Mouse (Mus musculus): Measurements from ENCODE around the gene Nfkbia.

DNA sequence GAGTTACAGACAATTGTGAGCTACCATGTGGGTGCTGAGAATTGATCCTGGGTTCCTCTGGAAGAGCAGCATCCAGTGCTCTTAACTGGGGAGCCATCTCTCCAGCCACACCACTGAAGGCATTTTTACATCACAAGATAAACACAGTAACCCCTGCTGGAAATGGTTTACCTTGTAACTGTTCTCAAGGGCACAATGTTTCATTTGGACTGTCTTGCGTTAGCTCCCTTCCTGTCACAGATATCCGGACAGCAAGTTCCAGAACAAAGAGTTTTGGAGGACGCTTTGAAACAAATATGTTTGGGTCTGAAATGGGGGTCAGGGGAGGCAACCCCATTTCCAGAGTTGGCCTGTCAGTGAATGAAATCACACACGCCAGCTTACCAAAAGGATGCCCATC lies 46.9 kb downstream of the Nfkbia start:
- TF ChIP-seq E2F4 (IDR thresholded peaks at IDR 0.05; ENCODE audit: borderline replicate concordance, low read depth, low read length) (no peak), MAX (IDR thresholded peaks at IDR 0.05; ENCODE audit: low read length) (no peak), SIN3A (IDR thresholded peaks at IDR 0.05; ENCODE audit: low read length) (no peak), TAL1 (IDR thresholded peaks at IDR 0.05; ENCODE audit: low read length) (no peak), MAZ (IDR thresholded peaks at IDR 0.05; ENCODE audit: low read depth, low read length) (no peak), CTCF (IDR thresholded peaks at IDR 0.05 in 2 of 3, conservative IDR thresholded peaks at IDR 0.05 in 1 of 3; ENCODE audit: control insufficient read depth in 1 of 3, insufficient read depth in 1 of 3, low read depth in 2 of 3, low read length in 3 of 3, poor library complexity in 1 of 3, severe bottlenecking in 1 of 3) (no peak), GATA1 (IDR thresholded peaks at IDR 0.05; ENCODE audit: low read depth, low read length) (no peak), UBTF (IDR thresholded peaks at IDR 0.05; ENCODE audit: borderline replicate concordance, insufficient read depth, low read depth, low read length) (no peak), EP300 (IDR thresholded peaks at IDR 0.05; ENCODE audit: low read depth in 1 of 2, low read length in 2 of 2) (no peak), MXI1 (IDR thresholded peaks at IDR 0.05; ENCODE audit: low read depth, low read length) (no peak), POLR2A (IDR thresholded peaks at IDR 0.05; ENCODE audit: control insufficient read depth in 1 of 2, insufficient read depth in 1 of 2, low read depth in 1 of 2, low read length in 2 of 2, poor library complexity in 1 of 2) (no peak), POLR2AphosphoS2 (IDR thresholded peaks at IDR 0.05; ENCODE audit: low read length) (no peak)
